Mouse (Mus musculus): ENCODE results near the gene Mymx.

- TF ChIP-seq CTCF (IDR thresholded peaks at IDR 0.05; ENCODE audit: borderline replicate concordance, insufficient read depth, low read length) (no peak), POLR2A (IDR thresholded peaks at IDR 0.05; ENCODE audit: low read depth, low read length) (no peak)
These were observed 29.1 kb upstream of the Mymx start for GRCm38 (mm10) chr17:45630992-45631391.
